Mouse (Mus musculus) midbrain, embryonic 12.5 days (tissue): ENCODE measurements around the gene Ppp1r12a. TPM values are rescaled to one million over a fixed set of nuclear protein-coding genes. Genes with fewer than 3 reads are reported as not detected.

Experiments used
- ATAC-seq: fragments of 200-750 bp; cut with Nextera tagmentation; 2 replicates; pipeline ENCODE4 v1.8.0; 2017; ENCODE audit warnings: low read depth, moderate TSS enrichment, moderate library complexity; ENCODE audit not compliant: low FRiP score
- H3K27ac ChIP-seq: fragments of 300-500 bp; sonication (generic); replicated peaks from 2 replicates; pipeline ENCODE4 v1.5.1; 2016; ENCODE audit warnings: mild to moderate bottlenecking
- H3K27me3 ChIP-seq: fragments of 300-500 bp; sonication (generic); 2 replicates; pipeline ENCODE4 v1.6.1; 2016; ENCODE audit warnings: mild to moderate bottlenecking
- H3K36me3 ChIP-seq: fragments of 300-500 bp; sonication (generic); 2 replicates; pipeline ENCODE4 v1.6.1; 2016
- H3K4me1 ChIP-seq: fragments of 300-500 bp; sonication (generic); 2 replicates; pipeline ENCODE4 v1.6.1; 2016
- H3K4me2 ChIP-seq: fragments of 300-500 bp; sonication (generic); replicated peaks from 2 replicates; pipeline ENCODE4 v1.6.1; 2016; ENCODE audit warnings: mild to moderate bottlenecking, moderate library complexity
- H3K4me3 ChIP-seq: fragments of 300-500 bp; sonication (generic); 2 replicates; pipeline ENCODE4 v1.5.1; 2016; ENCODE audit warnings: mild to moderate bottlenecking
- H3K9ac ChIP-seq: fragments of 300-500 bp; sonication (generic); replicated peaks from 2 replicates; pipeline ENCODE4 v1.6.1; 2016; ENCODE audit warnings: mild to moderate bottlenecking, moderate library complexity
- H3K9me3 ChIP-seq: fragments of 300-500 bp; sonication (generic); 2 replicates; pipeline ENCODE4 v1.6.1; 2016; ENCODE audit warnings: mild to moderate bottlenecking
- WGBS: fragments of 180-500 bp; shearing (Covaris S2); methylation state at CpG from one replicate; pipeline ENCODE4 v1.1.7; 2016; 5-methylcytosine and 5-hydroxymethylcytosine counted together
- polyA plus RNA-seq: library from polyadenylated mRNA; unstranded; fragments of >200 nt; fragmentation: Nextera tagmentation; extraction: Ambion mirVana; gene quantifications from 2 replicates; pipeline ENCODE4 v1.2.1, GENCODE M21; 2016

Ppp1r12a gene
- polyA plus RNA-seq, 1 experiment from 2014 or later, result 90.9 TPM

GRCm38 (mm10) chr10:108140742-108141141 lies 21.3 kb upstream of the Ppp1r12a start:
- Histone ChIP-seq H3K4me3 (no peak overlapping the region), H3K9ac (no peak overlapping the region), H3K4me2 (no peak overlapping the region), H3K36me3 (no peaks in the 10 kb centered on the region), H3K27me3 (no peaks in the 10 kb centered on the region), H3K27ac (no peak overlapping the region), H3K4me1 (no peaks in the 10 kb centered on the region), H3K9me3 (no peaks in the 10 kb centered on the region)
- 94% methylated on average over 3 of the region's 3 CpGs for WGBS
- no peak for ATAC-seq

GRCm38 (mm10) chr10:108143991-108144525 lies 17.9 kb upstream of the Ppp1r12a start:
- Histone ChIP-seq H3K4me1 (no peaks in the 10 kb centered on the region), H3K9me3 (no peaks in the 10 kb centered on the region), H3K27ac (no peak overlapping the region), H3K36me3 (no peaks in the 10 kb centered on the region), H3K4me2 (no peak overlapping the region), H3K27me3 (no peaks in the 10 kb centered on the region), H3K9ac (no peak overlapping the region), H3K4me3 (no peak overlapping the region)
- 88% methylated on average over 4 of the region's 4 CpGs for WGBS
- 0 out of 2 replicates have a peak, but pooled peaks have one; percentile 12 for ATAC-seq

GRCm38 (mm10) chr10:108145701-108146100 lies 16.3 kb upstream of the Ppp1r12a start:
- WGBS, result 83% methylated on average over 9 of the region's 9 CpGs
- Histone ChIP-seq H3K27me3 (no peaks in the 10 kb centered on the region), H3K4me3 (no peak overlapping the region), H3K9ac (no peak overlapping the region), H3K4me1 (no peaks in the 10 kb centered on the region), H3K27ac (no peak overlapping the region), H3K36me3 (no peaks in the 10 kb centered on the region), H3K9me3 (no peaks in the 10 kb centered on the region), H3K4me2 (no peak overlapping the region)
- ATAC-seq, result no peak

GRCm38 (mm10) chr10:108147031-108147430 lies 15.0 kb upstream of the Ppp1r12a start:
- Histone ChIP-seq H3K9ac (no peak overlapping the region), H3K4me3 (no peak overlapping the region), H3K36me3 (no peaks in the 10 kb centered on the region), H3K9me3 (no peaks in the 10 kb centered on the region), H3K27ac (no peak overlapping the region), H3K4me1 (no peaks in the 10 kb centered on the region), H3K4me2 (no peak overlapping the region), H3K27me3 (no peaks in the 10 kb centered on the region)
- WGBS, result 87% methylated on average over 9 of the region's 9 CpGs
- ATAC-seq, result no peak

GRCm38 (mm10) chr10:108153301-108153700 lies 8.7 kb upstream of the Ppp1r12a start:
- ATAC-seq, result no peak
- 89% methylated on average over 3 of the region's 3 CpGs for WGBS
- Histone ChIP-seq H3K4me2 (no peak overlapping the region), H3K36me3 (no peaks in the 10 kb centered on the region), H3K27ac (no peak overlapping the region), H3K4me3 (no peak overlapping the region), H3K4me1 (no peaks in the 10 kb centered on the region), H3K27me3 (no peaks in the 10 kb centered on the region), H3K9ac (no peak overlapping the region), H3K9me3 (no peaks in the 10 kb centered on the region)

GRCm38 (mm10) chr10:108155042-108155686 lies 6.8 kb upstream of the Ppp1r12a start:
- H3K4me1 ChIP-seq, result no peaks in the 10 kb centered on the region
- no peaks in the 10 kb centered on the region for H3K36me3 ChIP-seq
- no peak overlapping the region for H3K9ac ChIP-seq
- H3K9me3 ChIP-seq, result no peaks in the 10 kb centered on the region
- no peak overlapping the region for H3K27ac ChIP-seq
- no peak for ATAC-seq
- H3K27me3 ChIP-seq, result no peaks in the 10 kb centered on the region
- no peak overlapping the region for H3K4me3 ChIP-seq
- WGBS, result 80% methylated on average over 21 of the region's 21 CpGs
- no peak overlapping the region for H3K4me2 ChIP-seq

GRCm38 (mm10) chr10:108155687-108156067 lies 6.3 kb upstream of the Ppp1r12a start:
- Histone ChIP-seq H3K36me3 (no peaks in the 10 kb centered on the region), H3K9me3 (no peaks in the 10 kb centered on the region), H3K4me1 (no peaks in the 10 kb centered on the region), H3K27me3 (no peaks in the 10 kb centered on the region), H3K9ac (no peak overlapping the region), H3K4me2 (no peak overlapping the region), H3K4me3 (no peak overlapping the region), H3K27ac (no peak overlapping the region)
- ATAC-seq, result no peak
- WGBS, result 88% methylated on average over 7 of the region's 7 CpGs

GRCm38 (mm10) chr10:108156128-108156527 lies 5.9 kb upstream of the Ppp1r12a start:
- Histone ChIP-seq H3K9me3 (no peaks in the 10 kb centered on the region), H3K4me3 (no peak overlapping the region), H3K27me3 (no peaks in the 10 kb centered on the region), H3K36me3 (no peaks in the 10 kb centered on the region), H3K4me2 (no peak overlapping the region), H3K27ac (no peak overlapping the region), H3K9ac (no peak overlapping the region), H3K4me1 (peaks cover 3% of the 10 kb centered on the region; the same call in 1 of the 2 replicates)
- no peak for ATAC-seq
- WGBS, result 91% methylated on average over 3 of the region's 3 CpGs

GRCm38 (mm10) chr10:108159002-108159401 lies 3.0 kb upstream of the Ppp1r12a start:
- WGBS, result 90% methylated on average over 14 of the region's 14 CpGs
- ATAC-seq, result no peak
- Histone ChIP-seq H3K4me2 (no peak overlapping the region), H3K4me3 (no peak overlapping the region), H3K9me3 (no peaks in the 10 kb centered on the region), H3K36me3 (no peaks in the 10 kb centered on the region), H3K27ac (no peak overlapping the region), H3K9ac (no peak overlapping the region), H3K4me1 (peaks cover 9% of the 10 kb centered on the region), H3K27me3 (no peaks in the 10 kb centered on the region)

- Histone ChIP-seq H3K36me3 (no peaks in the 10 kb centered on the region), H3K9ac (peak overlapping the region; percentile 99), H3K9me3 (no peaks in the 10 kb centered on the region), H3K4me2 (peak overlapping the region; percentile 73), H3K27ac (peak overlapping the region; percentile 99), H3K27me3 (no peaks in the 10 kb centered on the region), H3K4me3 (peak overlapping the region; percentile 99), H3K4me1 (peaks cover 21% of the 10 kb centered on the region)
- WGBS, result under 1% methylated on average over 66 of the region's 79 CpGs
- peak; percentile 70 for ATAC-seq
Measured at GRCm38 (mm10) chr10:108162297-108163020, 466 bp downstream of the Ppp1r12a start.

- Histone ChIP-seq H3K27me3 (no peaks in the 10 kb centered on the region), H3K9ac (peak overlapping the region; percentile 99), H3K9me3 (no peaks in the 10 kb centered on the region), H3K4me1 (peaks cover 21% of the 10 kb centered on the region), H3K4me2 (peak overlapping the region; percentile 73), H3K36me3 (no peaks in the 10 kb centered on the region), H3K4me3 (peak overlapping the region; percentile 99), H3K27ac (peak overlapping the region; percentile 99)
- no peak for ATAC-seq
- WGBS, result under 1% methylated on average over 12 of the region's 12 CpGs
Measured at GRCm38 (mm10) chr10:108163021-108163410, 1.0 kb downstream of the Ppp1r12a start.

GRCm38 (mm10) chr10:108163451-108163850 lies 1.5 kb downstream of the Ppp1r12a start:
- Histone ChIP-seq H3K9ac (peak overlapping the region; percentile 99), H3K27me3 (no peaks in the 10 kb centered on the region), H3K9me3 (no peaks in the 10 kb centered on the region), H3K4me3 (peak overlapping the region; percentile 99), H3K4me2 (peak overlapping the region; percentile 73), H3K4me1 (peaks cover 21% of the 10 kb centered on the region), H3K27ac (peak overlapping the region; percentile 99; the same call in 1 of the 2 replicates), H3K36me3 (no peaks in the 10 kb centered on the region)
- ATAC-seq, result no peak
- WGBS, result 36% methylated on average over 3 of the region's 3 CpGs
